Mouse (Mus musculus) lung, embryonic 16.5 days (tissue): Measurements from ENCODE around the gene Scaper. TPM values are rescaled to one million over a fixed set of nuclear protein-coding genes. Genes with fewer than 3 reads are reported as not detected.
A peak's percentile ranks its signal among the peaks of the same experiment; 100 is the strongest.

Source experiments
- ATAC-seq: fragments of 200-750 bp; cut with Nextera tagmentation; 2 replicates; pipeline ENCODE4 v1.8.0; 2017; ENCODE audit warnings: low read depth, mild to moderate bottlenecking, moderate library complexity
- H3K27ac ChIP-seq: fragments of 300-500 bp; sonication (generic); 2 replicates; pipeline ENCODE4 v1.5.1; 2014; ENCODE audit warnings: mild to moderate bottlenecking, control low read depth, low read length
- H3K27me3 ChIP-seq: fragments of 300-500 bp; sonication (generic); 2 replicates; pipeline ENCODE4 v1.6.1; 2014; ENCODE audit warnings: low read depth, low read length, mixed read lengths; ENCODE audit not compliant: control insufficient read depth, insufficient read depth
- H3K36me3 ChIP-seq: fragments of 300-500 bp; sonication (generic); 2 replicates; pipeline ENCODE4 v1.6.1; 2014; ENCODE audit warnings: low read length; ENCODE audit not compliant: control insufficient read depth, insufficient read depth
- H3K4me1 ChIP-seq: fragments of 300-500 bp; sonication (generic); replicated peaks from 2 replicates; pipeline ENCODE4 v1.6.1; 2014; ENCODE audit warnings: low read length, mixed read lengths; ENCODE audit not compliant: control insufficient read depth, insufficient read depth
- H3K4me2 ChIP-seq: fragments of 300-500 bp; sonication (generic); 2 replicates; pipeline ENCODE4 v1.6.1; 2014; ENCODE audit warnings: low read depth, low read length, control low read depth
- H3K4me3 ChIP-seq: fragments of 300-500 bp; sonication (generic); 2 replicates; pipeline ENCODE4 v1.5.1; 2014; ENCODE audit warnings: mild to moderate bottlenecking, low read length, control low read depth
- H3K9ac ChIP-seq: fragments of 300-500 bp; sonication (generic); 2 replicates; pipeline ENCODE4 v1.6.1; 2014; ENCODE audit warnings: low read length, control low read depth
- H3K9me3 ChIP-seq: fragments of 300-500 bp; sonication (generic); 2 replicates; pipeline ENCODE4 v1.6.1; 2016; ENCODE audit warnings: low read length; ENCODE audit not compliant: control insufficient read depth
- WGBS: fragments of 180-500 bp; shearing (Covaris S2); extraction: QIAGEN DNeasy Blood & Tissue Kit; methylation state at CpG from one replicate; pipeline ENCODE4 v1.1.7; 2014; 5-methylcytosine and 5-hydroxymethylcytosine counted together
- polyA plus RNA-seq: library from polyadenylated mRNA; unstranded; fragments of >200 nt; fragmentation: Nextera tagmentation; extraction: Ambion mirVana; gene quantifications from 2 replicates; pipeline ENCODE4 v1.2.1, GENCODE M21; 2015

The Scaper gene
- polyA plus RNA-seq, 1 experiment from 2014 or later = 7.3 TPM

DNA sequence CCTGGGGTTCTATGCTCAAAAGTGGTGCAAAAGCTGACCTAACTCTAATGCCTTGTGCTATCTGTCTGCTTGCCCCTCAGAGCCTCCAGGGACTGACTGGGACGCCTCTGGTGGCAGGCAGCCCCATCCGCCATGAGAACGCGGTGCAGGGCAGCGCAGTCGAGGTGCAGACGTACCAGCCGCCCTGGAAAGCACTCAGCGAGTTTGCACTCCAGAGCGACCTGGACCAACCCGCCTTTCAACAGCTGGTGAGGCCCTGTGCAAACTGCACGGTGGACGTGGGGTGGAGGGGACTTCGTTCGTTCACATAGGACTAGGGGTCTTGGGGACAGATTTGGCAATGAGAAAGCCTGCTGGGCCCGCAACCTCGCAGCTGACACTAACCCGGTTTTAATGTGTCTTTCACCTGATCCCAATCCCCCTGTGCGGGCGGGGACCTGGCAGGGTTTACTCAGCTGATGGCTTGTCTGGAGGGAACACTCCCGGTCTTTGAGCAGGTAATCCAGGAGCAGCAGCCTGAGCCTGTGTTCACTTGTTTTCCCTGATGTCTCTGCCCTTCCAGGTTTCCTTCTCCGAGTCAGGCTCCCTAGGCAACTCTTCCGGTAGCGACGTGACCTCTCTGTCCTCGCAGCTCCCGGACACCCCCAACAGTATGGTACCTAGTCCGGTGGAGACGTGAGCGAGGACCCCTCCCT lies 392.9 kb downstream of the Scaper start:
- H3K9ac ChIP-seq = no peak overlapping the region
- no peaks in the 10 kb centered on the region for H3K36me3 ChIP-seq
- H3K4me2 ChIP-seq = peak overlapping the region; percentile 23; the same call in 1 of the 2 replicates
- peaks cover 6% of the 10 kb centered on the region for H3K9me3 ChIP-seq
- peak overlapping the region; percentile 9; the same call in 1 of the 2 replicates for H3K4me3 ChIP-seq
- ATAC-seq = peak; percentile 47; the same call in 1 of the 2 replicates
- peaks cover 88% of the 10 kb centered on the region for H3K27me3 ChIP-seq
- peaks cover 36% of the 10 kb centered on the region for H3K4me1 ChIP-seq
- no peak overlapping the region for H3K27ac ChIP-seq
- WGBS = 4% methylated on average over 30 of the region's 30 CpGs

- Histone ChIP-seq H3K27me3 (peaks cover 85% of the 10 kb centered on the region), H3K27ac (no peak overlapping the region), H3K4me2 (peak overlapping the region; percentile 42), H3K36me3 (no peaks in the 10 kb centered on the region), H3K4me1 (peaks cover 36% of the 10 kb centered on the region), H3K9ac (no peak overlapping the region), H3K9me3 (peaks cover 6% of the 10 kb centered on the region), H3K4me3 (peak overlapping the region; percentile 29; the same call in 1 of the 2 replicates)
- WGBS = 4% methylated on average over 46 of the region's 46 CpGs
- ATAC-seq = 0 out of 2 replicates have a peak, but pooled peaks have one; percentile 26
Measured at GRCm38 (mm10) chr9:55543703-55544401, 394.1 kb downstream of the Scaper start.

DNA sequence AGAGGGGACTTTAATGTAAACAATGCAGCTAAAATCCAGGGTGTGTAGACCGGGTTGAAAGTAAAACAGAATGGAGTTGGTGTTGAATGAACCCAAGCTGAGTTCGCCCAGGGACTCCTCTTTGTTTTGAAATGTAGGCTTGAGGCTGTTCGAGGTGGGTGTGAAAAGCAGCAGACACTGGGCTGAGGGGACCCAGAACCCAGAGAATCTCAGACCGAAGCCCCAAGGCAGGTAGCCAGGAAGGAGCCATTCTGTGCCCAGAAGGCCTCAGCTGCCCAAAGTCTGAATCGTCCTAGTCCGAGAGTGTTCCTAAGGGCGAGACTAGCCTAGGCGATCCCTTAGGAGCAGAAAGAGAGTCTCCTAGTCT lies 394.6 kb downstream of the Scaper start:
- H3K4me1 ChIP-seq = peaks cover 36% of the 10 kb centered on the region
- H3K36me3 ChIP-seq = no peaks in the 10 kb centered on the region
- ATAC-seq = no peak
- H3K4me2 ChIP-seq = no peak overlapping the region
- H3K4me3 ChIP-seq = no peak overlapping the region
- H3K27me3 ChIP-seq = peaks cover 86% of the 10 kb centered on the region
- peaks cover 6% of the 10 kb centered on the region for H3K9me3 ChIP-seq
- no peak overlapping the region for H3K9ac ChIP-seq
- WGBS = 28% methylated on average over 8 of the region's 8 CpGs
- H3K27ac ChIP-seq = no peak overlapping the region

GRCm38 (mm10) chr9:55542366-55543325 lies 395.3 kb downstream of the Scaper start:
- Histone ChIP-seq H3K9me3 (peaks cover 6% of the 10 kb centered on the region), H3K4me1 (peaks cover 36% of the 10 kb centered on the region), H3K4me2 (peak overlapping the region; percentile 86), H3K4me3 (peak overlapping the region; percentile 54), H3K36me3 (no peaks in the 10 kb centered on the region), H3K27me3 (peaks cover 86% of the 10 kb centered on the region), H3K27ac (no peak overlapping the region), H3K9ac (no peak overlapping the region)
- ATAC-seq = 0 out of 2 replicates have a peak, but pooled peaks have one; percentile 7
- WGBS = 4% methylated on average over 59 of the region's 59 CpGs

DNA sequence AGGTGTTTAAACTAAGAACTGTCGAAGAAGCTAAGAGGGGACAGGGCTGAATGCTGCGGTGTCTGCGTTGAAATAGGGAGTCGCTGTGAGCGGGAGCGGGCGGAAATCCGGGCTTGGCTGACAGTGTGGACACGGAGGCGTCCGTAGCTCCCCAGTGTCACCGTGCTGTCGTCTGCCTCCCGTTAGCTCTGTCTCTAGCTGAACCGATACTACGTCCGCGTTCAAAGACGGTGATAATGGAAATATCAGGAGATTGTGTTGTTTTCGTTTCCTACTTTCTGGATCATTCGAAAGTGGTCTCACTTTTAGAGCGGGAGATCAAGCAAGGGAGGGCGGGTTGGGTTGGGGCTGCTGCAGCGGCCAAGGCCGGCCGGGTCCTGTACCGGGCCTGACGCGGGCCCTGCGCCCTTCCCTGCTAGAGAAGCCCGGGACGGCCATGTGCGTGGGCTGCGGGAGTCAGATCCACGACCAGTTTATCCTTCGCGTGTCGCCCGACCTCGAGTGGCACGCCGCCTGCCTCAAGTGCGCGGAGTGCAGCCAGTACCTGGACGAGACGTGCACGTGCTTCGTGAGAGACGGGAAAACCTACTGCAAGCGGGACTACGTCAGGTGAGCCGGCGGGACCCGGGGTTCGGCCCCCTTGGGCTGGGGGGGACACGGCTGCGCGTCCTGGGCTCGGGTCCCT lies 396.1 kb downstream of the Scaper start:
- WGBS = under 1% methylated on average over 59 of the region's 59 CpGs
- H3K9me3 ChIP-seq = peaks cover 6% of the 10 kb centered on the region
- no peak overlapping the region for H3K9ac ChIP-seq
- no peak for ATAC-seq
- H3K4me1 ChIP-seq = peaks cover 36% of the 10 kb centered on the region
- H3K27me3 ChIP-seq = peaks cover 87% of the 10 kb centered on the region
- no peak overlapping the region for H3K27ac ChIP-seq
- no peaks in the 10 kb centered on the region for H3K36me3 ChIP-seq
- H3K4me3 ChIP-seq = peak overlapping the region; percentile 54
- peak overlapping the region; percentile 86 for H3K4me2 ChIP-seq

DNA sequence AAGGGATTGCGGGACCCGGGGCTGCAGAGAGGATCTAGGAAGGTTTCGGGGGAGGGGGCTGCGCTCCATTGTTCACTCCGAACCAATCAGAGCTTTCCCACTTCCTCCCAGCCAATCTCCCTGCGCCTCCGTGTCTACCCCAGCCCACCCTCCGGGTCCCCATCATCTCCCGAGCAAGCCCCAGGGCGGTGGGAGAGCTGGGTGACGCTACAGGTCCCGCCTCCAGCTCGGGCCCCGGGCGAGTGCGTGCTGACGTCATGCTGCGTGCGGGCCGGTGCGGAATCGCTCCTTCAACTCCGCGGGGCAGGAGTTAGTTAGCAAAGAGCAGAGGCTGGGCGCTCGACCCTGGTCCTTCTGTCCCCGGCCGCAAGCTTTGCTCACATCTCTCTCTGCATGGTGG lies 397.0 kb downstream of the Scaper start:
- H3K9me3 ChIP-seq = peaks cover 3% of the 10 kb centered on the region
- peak; percentile 68 for ATAC-seq
- no peaks in the 10 kb centered on the region for H3K36me3 ChIP-seq
- peak overlapping the region; percentile 86 for H3K4me2 ChIP-seq
- H3K27me3 ChIP-seq = peaks cover 80% of the 10 kb centered on the region
- H3K4me3 ChIP-seq = peak overlapping the region; percentile 54
- H3K4me1 ChIP-seq = peaks cover 28% of the 10 kb centered on the region
- H3K27ac ChIP-seq = no peak overlapping the region
- H3K9ac ChIP-seq = no peak overlapping the region
- under 1% methylated on average over 28 of the region's 28 CpGs for WGBS

DNA sequence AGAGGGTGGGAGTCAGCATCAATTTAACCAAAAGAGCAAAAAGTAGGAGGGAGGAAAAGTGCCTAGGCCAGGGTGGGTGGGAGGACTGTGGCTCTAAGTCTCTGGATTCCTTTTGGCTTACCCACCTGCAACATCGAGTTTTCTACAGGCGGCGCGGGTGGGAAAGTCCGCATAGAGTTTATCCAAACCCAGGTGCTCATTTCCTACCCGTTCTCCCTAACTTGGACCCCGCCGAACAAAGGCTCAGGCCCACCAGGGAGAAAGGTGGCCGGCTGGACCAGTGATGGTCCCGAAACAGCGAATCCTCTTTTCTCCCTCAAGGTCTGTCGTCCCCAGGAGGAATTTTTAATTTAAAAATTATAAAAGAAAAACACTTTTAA lies 397.5 kb downstream of the Scaper start:
- H3K27me3 ChIP-seq = peaks cover 75% of the 10 kb centered on the region
- H3K4me2 ChIP-seq = peak overlapping the region; percentile 86
- peaks cover 24% of the 10 kb centered on the region for H3K4me1 ChIP-seq
- peak overlapping the region; percentile 54 for H3K4me3 ChIP-seq
- no peaks in the 10 kb centered on the region for H3K9me3 ChIP-seq
- ATAC-seq = no peak
- H3K27ac ChIP-seq = no peak overlapping the region
- H3K9ac ChIP-seq = no peak overlapping the region
- under 1% methylated on average over 12 of the region's 12 CpGs for WGBS
- no peaks in the 10 kb centered on the region for H3K36me3 ChIP-seq

DNA sequence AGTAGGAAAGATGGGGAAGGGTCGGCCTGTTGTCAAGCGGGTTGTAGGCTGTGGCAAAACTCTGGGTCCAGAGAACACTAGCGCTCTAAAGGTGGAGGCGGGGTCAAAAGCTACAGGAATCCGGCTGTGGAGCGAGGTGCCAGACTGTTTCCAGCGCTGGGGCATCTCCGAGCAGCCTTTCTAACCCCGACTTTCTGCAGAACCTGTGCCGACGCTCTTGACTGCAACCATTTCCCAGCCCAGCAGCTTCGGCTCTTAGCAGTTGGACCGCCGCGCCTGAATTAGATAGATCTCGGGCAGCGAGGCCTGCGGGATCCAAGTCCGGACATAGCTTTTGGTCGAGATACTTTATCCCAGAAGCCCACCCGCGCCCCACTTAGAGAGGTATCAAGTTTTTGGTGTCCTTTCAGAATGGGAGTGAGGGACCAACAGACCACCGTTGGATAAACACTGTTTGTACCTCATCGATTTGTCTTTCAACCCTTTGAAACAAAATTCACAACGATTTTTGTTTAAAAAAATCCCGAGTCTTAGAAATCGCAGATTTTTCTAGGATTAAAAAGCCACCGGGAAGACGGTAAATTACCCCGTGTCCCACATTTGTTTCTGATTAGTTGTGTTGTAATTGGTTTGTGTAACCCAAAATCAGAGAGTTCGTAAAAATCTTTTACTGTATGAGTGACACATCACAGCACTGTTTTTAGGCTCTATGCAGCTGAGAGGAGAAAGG lies 398.1 kb downstream of the Scaper start:
- peak overlapping the region; percentile 54; the same call in 1 of the 2 replicates for H3K4me3 ChIP-seq
- ATAC-seq = no peak
- H3K9me3 ChIP-seq = no peaks in the 10 kb centered on the region
- H3K9ac ChIP-seq = no peak overlapping the region
- H3K4me1 ChIP-seq = peaks cover 18% of the 10 kb centered on the region
- H3K27me3 ChIP-seq = peaks cover 70% of the 10 kb centered on the region
- WGBS = 3% methylated on average over 31 of the region's 31 CpGs
- H3K36me3 ChIP-seq = no peaks in the 10 kb centered on the region
- no peak overlapping the region for H3K27ac ChIP-seq
- H3K4me2 ChIP-seq = no peak overlapping the region
